Mouse (Mus musculus): ENCODE data around the gene Kcnk1.

DNA sequence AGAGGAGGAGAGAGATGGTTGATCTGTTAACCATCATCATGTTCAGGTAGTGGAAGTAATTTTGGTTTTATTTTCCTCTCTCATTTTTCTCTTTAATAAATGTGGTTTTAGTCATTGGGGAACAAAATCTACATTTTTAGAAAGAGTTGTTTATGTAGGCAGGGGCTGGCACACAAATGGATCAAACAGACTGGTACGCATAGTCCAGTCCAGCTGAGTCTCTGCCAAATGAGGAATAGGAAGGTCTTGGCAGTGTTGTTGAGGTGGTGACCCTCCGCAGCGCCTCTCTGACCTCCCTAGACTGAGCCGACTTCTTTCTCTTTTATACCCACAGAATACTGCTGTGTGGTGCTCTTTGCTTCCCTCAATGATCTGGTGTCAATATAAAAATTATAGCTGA is 19.0 kb upstream of the Kcnk1 start:
- TF ChIP-seq POLR2A (IDR thresholded peaks at IDR 0.05; ENCODE audit: extremely low read depth, insufficient read depth, low read length): no peak
- no peak for TF ChIP-seq CTCF (IDR thresholded peaks at IDR 0.05; ENCODE audit: low read depth, low read length)
